8 mouse cellular contexts compared by ENCODE assay signal in the genomic region with DNA sequence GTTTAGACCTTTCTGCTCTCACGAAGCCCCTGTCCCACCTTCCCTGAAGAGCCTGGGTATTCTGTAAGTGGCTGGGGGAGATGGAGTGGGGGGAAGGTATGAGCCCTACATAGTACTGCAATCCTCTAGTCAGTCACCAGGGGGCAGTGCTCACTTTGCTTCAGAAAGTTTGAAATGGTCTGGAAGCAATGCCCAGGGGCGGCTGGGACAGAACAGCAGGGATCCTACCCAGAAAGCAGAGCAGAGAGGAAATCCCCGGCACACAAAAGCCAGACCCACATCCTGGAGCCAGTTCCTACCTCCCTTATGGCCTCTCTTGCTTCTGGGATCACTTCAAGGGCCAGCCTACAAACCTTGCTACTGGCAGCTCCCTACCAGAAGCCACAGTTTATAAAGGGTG. TPM values are rescaled to one million over a fixed set of nuclear protein-coding genes. Genes with fewer than 3 reads are reported as not detected.
A peak's percentile ranks its signal among the peaks of the same experiment; 100 is the strongest.
DNase-seq lines count a peak whose midpoint lies in the region; ATAC-seq and TF ChIP-seq lines count a peak whose summit lies in the region.

No protein-coding gene starts in this region.

- no peak overlapping the region for H3K4me3 ChIP-seq in bone marrow, adult 2 months (replicated peaks; ENCODE audit: control insufficient read depth, low read depth, low read length)
- H3K4me3 ChIP-seq in heart, postnatal 0 days (ENCODE audit: low read depth, low read length) = no peak overlapping the region
- no peak overlapping the region for H3K4me3 ChIP-seq in liver, embryonic 15.5 days (replicated peaks)
- H3K4me3 ChIP-seq in neural tube, embryonic 14.5 days (ENCODE audit: low read depth, low read length) = no peak overlapping the region
- no peak overlapping the region for H3K4me3 ChIP-seq in testis, adult 2 months (ENCODE audit: control insufficient read depth, low read depth, low read length)

- no peaks in the 10 kb centered on the region for H3K9me3 ChIP-seq in heart, postnatal 0 days (replicated peaks; ENCODE audit: control insufficient read depth, low read length)
- no peaks in the 10 kb centered on the region for H3K9me3 ChIP-seq in liver, embryonic 15.5 days (replicated peaks)
- H3K9me3 ChIP-seq in neural tube, embryonic 14.5 days (ENCODE audit: control insufficient read depth, low read length) = no peaks in the 10 kb centered on the region

- TF ChIP-seq POLR2A in bone marrow, adult 2 months (IDR thresholded peaks at IDR 0.05; ENCODE audit: borderline replicate concordance, control insufficient read depth, low read depth, low read length) = no peak
- no peak for TF ChIP-seq POLR2A in testis, adult 2 months (IDR thresholded peaks at IDR 0.05; ENCODE audit: control insufficient read depth, low read depth, low read length)

- peak; percentile 79 for ATAC-seq in CD4-positive, CD25-positive, alpha-beta regulatory T cell, adult 4 months
- ATAC-seq in heart, postnatal 0 days (ENCODE audit: insufficient read depth, low read depth) = peak; percentile 63
- ATAC-seq in liver, embryonic 15.5 days (ENCODE audit: insufficient read depth) = 0 out of 2 replicates have a peak, but pooled peaks have one; percentile 3
- ATAC-seq in neural tube, embryonic 14.5 days (ENCODE audit: low read depth) = peak; percentile 69

- peak; percentile 57 for DNase-seq in fibroblast of lung, adult 2 months (ENCODE audit: low read depth)
- peak; percentile 82 for DNase-seq in heart, postnatal 0 days (ENCODE audit: low spot score)
- peak; percentile 84 to 91 for DNase-seq in kidney, postnatal 25 days

- peaks cover 8% of the 10 kb centered on the region; the same call in 1 of the 2 replicates for H3K36me3 ChIP-seq in heart, postnatal 0 days (replicated peaks; ENCODE audit: control insufficient read depth, insufficient read depth, low read length)
- peaks cover 3% of the 10 kb centered on the region; the same call in 1 of the 2 replicates for H3K36me3 ChIP-seq in liver, embryonic 15.5 days (replicated peaks)
- peaks cover 10% of the 10 kb centered on the region; the same call in 1 of the 2 replicates for H3K36me3 ChIP-seq in neural tube, embryonic 14.5 days (ENCODE audit: control insufficient read depth, insufficient read depth, low read length)
- no peaks in the 10 kb centered on the region for H3K36me3 ChIP-seq in testis, adult 2 months (ENCODE audit: control insufficient read depth, insufficient read depth, low read length)

- no peak overlapping the region for H3K27ac ChIP-seq in bone marrow, adult 2 months (ENCODE audit: control insufficient read depth, insufficient read depth, low read depth, low read length, poor library complexity)
- H3K27ac ChIP-seq in heart, postnatal 0 days (ENCODE audit: low read depth) = no peak overlapping the region
- H3K27ac ChIP-seq in liver, embryonic 15.5 days (replicated peaks) = no peak overlapping the region
- peak overlapping the region; percentile 16; the same call in 1 of the 2 replicates for H3K27ac ChIP-seq in neural tube, embryonic 14.5 days (ENCODE audit: low read depth, low read length)
- no peak overlapping the region for H3K27ac ChIP-seq in testis, adult 2 months (ENCODE audit: control insufficient read depth, insufficient read depth, low read depth, low read length)

- H3K9ac ChIP-seq in heart, postnatal 0 days (replicated peaks; ENCODE audit: low read depth, low read length) = no peak overlapping the region
- no peak overlapping the region for H3K9ac ChIP-seq in liver, embryonic 15.5 days
- no peak overlapping the region for H3K9ac ChIP-seq in neural tube, embryonic 14.5 days (replicated peaks; ENCODE audit: low read depth, low read length)

- TF ChIP-seq CTCF in bone marrow, adult 2 months (IDR thresholded peaks at IDR 0.05; ENCODE audit: control insufficient read depth, insufficient read depth, low read length) = peak; percentile 66
- TF ChIP-seq CTCF in heart, postnatal 0 days (IDR thresholded peaks at IDR 0.05; ENCODE audit: low read depth) = peak; percentile 89
- peak; percentile 60; the same call in 1 of the 2 replicates for TF ChIP-seq CTCF in testis, adult 2 months (IDR thresholded peaks at IDR 0.05; ENCODE audit: control insufficient read depth, insufficient read depth, insufficient replicate concordance, low read depth, low read length)

- H3K4me2 ChIP-seq in heart, postnatal 0 days (ENCODE audit: low read depth, low read length) = no peak overlapping the region
- H3K4me2 ChIP-seq in liver, embryonic 15.5 days = no peak overlapping the region
- no peak overlapping the region for H3K4me2 ChIP-seq in neural tube, embryonic 14.5 days (ENCODE audit: low read depth, low read length)

- 16% methylated on average over 3 of the region's 3 CpGs for WGBS in bone marrow, adult 2 months
- 12% methylated on average over 3 of the region's 3 CpGs for WGBS in heart, postnatal 0 days
- WGBS in liver, embryonic 15.5 days (ENCODE audit: insufficient replicate concordance) = 19% methylated on average over 3 of the region's 3 CpGs
- WGBS in neural tube, embryonic 14.5 days = 13% methylated on average over 3 of the region's 3 CpGs

- no peaks in the 10 kb centered on the region for H3K27me3 ChIP-seq in heart, postnatal 0 days (ENCODE audit: control insufficient read depth, insufficient read depth, low read length)
- H3K27me3 ChIP-seq in liver, embryonic 15.5 days = no peaks in the 10 kb centered on the region
- no peaks in the 10 kb centered on the region for H3K27me3 ChIP-seq in neural tube, embryonic 14.5 days (ENCODE audit: control insufficient read depth, insufficient read depth, low read length)
- no peaks in the 10 kb centered on the region for H3K27me3 ChIP-seq in testis, adult 2 months (ENCODE audit: control insufficient read depth, insufficient read depth, low read length)

- no peak for TF ChIP-seq EP300 in heart, postnatal 0 days (IDR thresholded peaks at IDR 0.05; ENCODE audit: low read depth)

- H3K4me1 ChIP-seq in bone marrow, adult 2 months (ENCODE audit: control insufficient read depth, insufficient read depth, low read length) = no peaks in the 10 kb centered on the region
- H3K4me1 ChIP-seq in heart, postnatal 0 days (ENCODE audit: control insufficient read depth, insufficient read depth) = no peaks in the 10 kb centered on the region
- H3K4me1 ChIP-seq in liver, embryonic 15.5 days (replicated peaks) = peaks cover 13% of the 10 kb centered on the region
- H3K4me1 ChIP-seq in neural tube, embryonic 14.5 days (ENCODE audit: control insufficient read depth, insufficient read depth, low read length) = no peaks in the 10 kb centered on the region
- H3K4me1 ChIP-seq in testis, adult 2 months (ENCODE audit: control insufficient read depth, insufficient read depth, low read length) = no peaks in the 10 kb centered on the region

RNA-seq across cellular contexts. Expression of a gene that starts 40.9 kb away (rescaled TPM):
- 1 to 10 TPM; 4.9 to 9.7 TPM for polyA plus RNA-seq in CD4-positive, CD25-positive, alpha-beta regulatory T cell, adult 4 months (2017; shearing (Covaris generic))
- polyA plus RNA-seq in bone marrow, adult 2 months (2011; ENCODE audit: insufficient read depth, insufficient read length, low replicate concordance, missing spikeins) = 4.1 and 13.5 TPM in 2 replicates
- total RNA-seq in heart, postnatal 0 days (2014; rRNA removed; ENCODE audit: low replicate concordance) = 31.6 and 46.8 TPM in 2 replicates
- polyA plus RNA-seq in heart, postnatal 0 days (2015; fragmentation: Nextera tagmentation; extraction: Ambion mirVana) = 18.1 and 20.7 TPM in 2 replicates
- 51.2 and 68.3 TPM in 2 replicates for polyA plus RNA-seq in liver, embryonic 15.5 days (2015; fragmentation: Nextera tagmentation; extraction: Ambion mirVana)
- polyA plus RNA-seq in neural tube, embryonic 14.5 days (2014; fragmentation: Nextera tagmentation; extraction: Ambion mirVana) = 3.6 and 5.3 TPM in 2 replicates
- 1.7 and 3.1 TPM in 2 replicates for polyA plus RNA-seq in testis, adult 2 months (2012; rRNA removed)

Comparison
In these comparisons a context has a peak if more than half of its experiments do, and no peak if none do; other contexts are left out.
1. ATAC-seq: peak in every context shown above with its lines; median percentile 79 in CD4-positive, CD25-positive, alpha-beta regulatory T cell, adult 4 months; 69 in neural tube, embryonic 14.5 days; 63 in heart, postnatal 0 days; 3 in liver, embryonic 15.5 days.